Mouse (Mus musculus) cortical plate, adult 2 months (tissue): ENCODE results near the gene 1810013L24Rik.

ENCODE experiments used
- CTCF ChIP-seq: fragments of 200-500 bp; IDR thresholded peaks from 2 replicates; pipeline ENCODE4 v1.5.1; 2011; ENCODE audit warnings: mild to moderate bottlenecking, control low read depth, low read length; ENCODE audit not compliant: insufficient read depth; ENCODE audit errors: extremely low read depth
- POLR2A ChIP-seq: fragments of 200-500 bp; IDR thresholded peaks from 2 replicates; pipeline ENCODE4 v1.6.1; 2011; ENCODE audit warnings: mild to moderate bottlenecking, low read length, control low read depth; ENCODE audit not compliant: insufficient read depth; ENCODE audit errors: extremely low read depth

DNA sequence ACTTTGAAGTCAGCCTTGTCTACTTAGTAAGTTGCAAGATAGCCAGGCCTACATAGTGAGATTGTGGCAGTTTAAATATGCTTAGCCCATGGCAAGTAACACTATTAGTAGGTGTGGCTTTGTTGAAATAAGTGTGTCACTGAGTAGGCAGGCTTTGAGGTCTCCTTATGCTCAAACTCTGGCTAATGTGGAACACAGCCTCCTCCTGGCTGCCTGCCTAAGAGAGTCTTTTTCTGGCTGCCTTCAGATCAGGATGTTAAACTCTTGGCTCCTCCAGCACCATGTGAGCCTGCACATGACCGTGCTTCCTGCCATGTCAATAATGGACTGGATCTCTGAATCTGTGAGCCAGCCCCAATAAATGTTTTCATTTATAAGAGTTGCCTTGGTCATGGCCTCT lies 8.5 kb upstream of the 1810013L24Rik start:
- TF ChIP-seq CTCF (no peak), POLR2A (no peak)
